Mouse (Mus musculus): Measurements from ENCODE around the gene Prkd1. TPM values are rescaled to one million over a fixed set of nuclear protein-coding genes. Genes with fewer than 3 reads are reported as not detected.

The Prkd1 gene
- polyA plus RNA-seq (2014; fragmentation: Nextera tagmentation; extraction: Ambion mirVana): 6.8 and 7.2 TPM in 2 replicates

- under 1% methylated on average over 79 of the region's 114 CpGs for WGBS
- H3K4me2 ChIP-seq (ENCODE audit: low read length): peak within 1 kb of the TSS; percentile 90
Measured at GRCm38 (mm10) chr12:50648671-50649541, at the start of gene Prkd1. TSS of gene Prkd1 (minus strand) at chr12:50649098.

GRCm38 (mm10) chr12:50697492-50697891 lies 48.6 kb upstream of the Prkd1 start:
- Histone ChIP-seq H3K9me3 (ENCODE audit: control insufficient read depth, low read length) (no peaks in the 10 kb centered on the region), H3K4me1 (ENCODE audit: control insufficient read depth in 2 of 2, insufficient read depth in 2 of 2, low read length in 2 of 2) (no peaks in the 10 kb centered on the region), H3K4me2 (ENCODE audit: low read length) (no peak overlapping the region), H3K9ac (ENCODE audit: low read length) (no peak overlapping the region), H3K27me3 (ENCODE audit: control insufficient read depth, insufficient read depth, low read length) (no peaks in the 10 kb centered on the region), H3K4me3 (ENCODE audit: control insufficient read depth in 1 of 2, insufficient read depth in 1 of 2, low read depth in 1 of 2, low read length in 2 of 2) (no peak overlapping the region), H3K36me3 (ENCODE audit: control insufficient read depth, insufficient read depth, low read length) (no peaks in the 10 kb centered on the region), H3K27ac (replicated peaks in 1 of 2; ENCODE audit: control insufficient read depth in 1 of 2, insufficient read depth in 1 of 2, low read depth in 2 of 2, low read length in 2 of 2) (no peak overlapping the region)
- WGBS: 4% methylated on average over 3 of the region's 3 CpGs
- ATAC-seq (ENCODE audit: insufficient number of reproducible peaks, insufficient read depth, low FRiP score, low read depth): no peak; the same call in 1 of the 2 replicates

More at GRCm38 (mm10) chr12:50648671-50649541, at the start of gene Prkd1:
- ATAC-seq (ENCODE audit: insufficient number of reproducible peaks, insufficient read depth, low FRiP score, low read depth): peak; percentile 92
- H3K9ac ChIP-seq (ENCODE audit: low read length): peak within 1 kb of the TSS; percentile 90
- H3K9me3 ChIP-seq (ENCODE audit: control insufficient read depth, low read length): no peaks in the 10 kb centered on the region
- peak within 1 kb of the TSS; percentile 74 to 91 for H3K4me3 ChIP-seq (ENCODE audit: control insufficient read depth in 1 of 2, insufficient read depth in 1 of 2, low read depth in 1 of 2, low read length in 2 of 2)
- H3K4me1 ChIP-seq (ENCODE audit: control insufficient read depth in 2 of 2, insufficient read depth in 2 of 2, low read length in 2 of 2): peaks cover 5 to 18% of the 10 kb centered on the region in 2 experiments
- no peaks in the 10 kb centered on the region for H3K36me3 ChIP-seq (ENCODE audit: control insufficient read depth, insufficient read depth, low read length)
- H3K27me3 ChIP-seq (ENCODE audit: control insufficient read depth, insufficient read depth, low read length): no peaks in the 10 kb centered on the region
- H3K27ac ChIP-seq (replicated peaks in 1 of 2; ENCODE audit: control insufficient read depth in 1 of 2, insufficient read depth in 1 of 2, low read depth in 2 of 2, low read length in 2 of 2): peak within 1 kb of the TSS; percentile 66 to 82

- H3K27me3 ChIP-seq (ENCODE audit: control insufficient read depth, insufficient read depth, low read length): no peaks in the 10 kb centered on the region
- no peaks in the 10 kb centered on the region for H3K36me3 ChIP-seq (ENCODE audit: control insufficient read depth, insufficient read depth, low read length)
- WGBS: 3% methylated on average over 16 of the region's 16 CpGs
- H3K27ac ChIP-seq (replicated peaks in 1 of 2; ENCODE audit: control insufficient read depth in 1 of 2, insufficient read depth in 1 of 2, low read depth in 2 of 2, low read length in 2 of 2): peak overlapping the region; percentile 66 to 82; a peak in 3 of 4 replicates
- peaks cover 5 to 18% of the 10 kb centered on the region in 2 experiments for H3K4me1 ChIP-seq (ENCODE audit: control insufficient read depth in 2 of 2, insufficient read depth in 2 of 2, low read length in 2 of 2)
- ATAC-seq (ENCODE audit: insufficient number of reproducible peaks, insufficient read depth, low FRiP score, low read depth): peak; percentile 46
- H3K4me3 ChIP-seq (ENCODE audit: control insufficient read depth in 1 of 2, insufficient read depth in 1 of 2, low read depth in 1 of 2, low read length in 2 of 2): peak overlapping the region; percentile 74 to 91
- peak overlapping the region; percentile 90 for H3K9ac ChIP-seq (ENCODE audit: low read length)
- no peaks in the 10 kb centered on the region for H3K9me3 ChIP-seq (ENCODE audit: control insufficient read depth, low read length)
- peak overlapping the region; percentile 90 for H3K4me2 ChIP-seq (ENCODE audit: low read length)
Measured at GRCm38 (mm10) chr12:50648176-50648670, 675 bp downstream of the Prkd1 start.

- H3K27me3 ChIP-seq (ENCODE audit: control insufficient read depth, insufficient read depth, low read length): no peaks in the 10 kb centered on the region
- H3K4me2 ChIP-seq (ENCODE audit: low read length): peak overlapping the region; percentile 90
- H3K4me3 ChIP-seq (ENCODE audit: control insufficient read depth in 1 of 2, insufficient read depth in 1 of 2, low read depth in 1 of 2, low read length in 2 of 2): no peak overlapping the region
Measured at GRCm38 (mm10) chr12:50646857-50647256, 2.0 kb downstream of the Prkd1 start.

GRCm38 (mm10) chr12:50642671-50643070 lies 6.2 kb downstream of the Prkd1 start:
- Histone ChIP-seq H3K4me2 (ENCODE audit: low read length) (no peak overlapping the region), H3K36me3 (ENCODE audit: control insufficient read depth, insufficient read depth, low read length) (no peaks in the 10 kb centered on the region), H3K9me3 (ENCODE audit: control insufficient read depth, low read length) (peaks cover under 1% of the 10 kb centered on the region; the same call in 1 of the 2 replicates), H3K4me3 (ENCODE audit: control insufficient read depth in 1 of 2, insufficient read depth in 1 of 2, low read depth in 1 of 2, low read length in 2 of 2) (no peak overlapping the region), H3K9ac (ENCODE audit: low read length) (no peak overlapping the region), H3K4me1 (ENCODE audit: control insufficient read depth in 2 of 2, insufficient read depth in 2 of 2, low read length in 2 of 2) (peaks cover 4 to 8% of the 10 kb centered on the region in 2 experiments), H3K27ac (replicated peaks in 1 of 2; ENCODE audit: control insufficient read depth in 1 of 2, insufficient read depth in 1 of 2, low read depth in 2 of 2, low read length in 2 of 2) (no peak overlapping the region), H3K27me3 (ENCODE audit: control insufficient read depth, insufficient read depth, low read length) (no peaks in the 10 kb centered on the region)
- 70% methylated on average over 5 of the region's 5 CpGs for WGBS
- ATAC-seq (ENCODE audit: insufficient number of reproducible peaks, insufficient read depth, low FRiP score, low read depth): no peak

More at GRCm38 (mm10) chr12:50646857-50647256, 2.0 kb downstream of the Prkd1 start:
- WGBS: 76% methylated on average over 4 of the region's 4 CpGs
- Histone ChIP-seq H3K9me3 (ENCODE audit: control insufficient read depth, low read length) (no peaks in the 10 kb centered on the region), H3K4me1 (ENCODE audit: control insufficient read depth in 2 of 2, insufficient read depth in 2 of 2, low read length in 2 of 2) (peaks cover 5 to 18% of the 10 kb centered on the region in 2 experiments), H3K36me3 (ENCODE audit: control insufficient read depth, insufficient read depth, low read length) (no peaks in the 10 kb centered on the region), H3K9ac (ENCODE audit: low read length) (no peak overlapping the region), H3K27ac (replicated peaks in 1 of 2; ENCODE audit: control insufficient read depth in 1 of 2, insufficient read depth in 1 of 2, low read depth in 2 of 2, low read length in 2 of 2) (no peak overlapping the region)
- ATAC-seq (ENCODE audit: insufficient number of reproducible peaks, insufficient read depth, low FRiP score, low read depth): no peak

GRCm38 (mm10) chr12:50640171-50640570 lies 8.7 kb downstream of the Prkd1 start:
- H3K4me1 ChIP-seq (ENCODE audit: control insufficient read depth in 2 of 2, insufficient read depth in 2 of 2, low read length in 2 of 2): 0 out of 4 replicates have a peak, but pooled peaks cover 0 to under 1% of the 10 kb centered on the region in 2 experiments

GRCm38 (mm10) chr12:50634436-50634835 lies 14.5 kb downstream of the Prkd1 start:
- Histone ChIP-seq H3K9me3 (ENCODE audit: control insufficient read depth, low read length) (peaks cover 5% of the 10 kb centered on the region; the same call in 1 of the 2 replicates), H3K27ac (replicated peaks in 1 of 2; ENCODE audit: control insufficient read depth in 1 of 2, insufficient read depth in 1 of 2, low read depth in 2 of 2, low read length in 2 of 2) (no peak overlapping the region; a peak in 1 of 4 replicates), H3K9ac (ENCODE audit: low read length) (no peak overlapping the region), H3K4me2 (ENCODE audit: low read length) (peak overlapping the region; percentile 3; the same call in 1 of the 2 replicates), H3K4me3 (ENCODE audit: control insufficient read depth in 1 of 2, insufficient read depth in 1 of 2, low read depth in 1 of 2, low read length in 2 of 2) (no peak overlapping the region), H3K36me3 (ENCODE audit: control insufficient read depth, insufficient read depth, low read length) (no peaks in the 10 kb centered on the region), H3K4me1 (ENCODE audit: control insufficient read depth in 2 of 2, insufficient read depth in 2 of 2, low read length in 2 of 2) (peaks cover 3 to 8% of the 10 kb centered on the region in 2 experiments; a peak in 3 of 4 replicates), H3K27me3 (ENCODE audit: control insufficient read depth, insufficient read depth, low read length) (no peaks in the 10 kb centered on the region)
- no peak for ATAC-seq (ENCODE audit: insufficient number of reproducible peaks, insufficient read depth, low FRiP score, low read depth)
- WGBS: 28% methylated on average over 6 of the region's 6 CpGs

More at GRCm38 (mm10) chr12:50640171-50640570, 8.7 kb downstream of the Prkd1 start:
- Histone ChIP-seq H3K9me3 (ENCODE audit: control insufficient read depth, low read length) (peaks cover 5% of the 10 kb centered on the region; the same call in 1 of the 2 replicates), H3K4me3 (ENCODE audit: control insufficient read depth in 1 of 2, insufficient read depth in 1 of 2, low read depth in 1 of 2, low read length in 2 of 2) (no peak overlapping the region), H3K4me2 (ENCODE audit: low read length) (no peak overlapping the region), H3K9ac (ENCODE audit: low read length) (no peak overlapping the region), H3K27ac (replicated peaks in 1 of 2; ENCODE audit: control insufficient read depth in 1 of 2, insufficient read depth in 1 of 2, low read depth in 2 of 2, low read length in 2 of 2) (no peak overlapping the region), H3K27me3 (ENCODE audit: control insufficient read depth, insufficient read depth, low read length) (no peaks in the 10 kb centered on the region), H3K36me3 (ENCODE audit: control insufficient read depth, insufficient read depth, low read length) (no peaks in the 10 kb centered on the region)
- no peak for ATAC-seq (ENCODE audit: insufficient number of reproducible peaks, insufficient read depth, low FRiP score, low read depth)
- WGBS: 71% methylated on average over 4 of the region's 4 CpGs
